Mouse (Mus musculus) left cerebral cortex, adult 8-10 months (tissue): ENCODE results near the gene Zfp219. TPM values are rescaled to one million over a fixed set of nuclear protein-coding genes. Genes with fewer than 3 reads are reported as not detected.
A peak's percentile ranks its signal among the peaks of the same experiment; 100 is the strongest.

Source experiments
- DNase-seq, 2 experiments: peaks; one replicate each; pipeline ENCODE4 v3.0.0; 2022; ENCODE audit warnings: low spot score in 2 of 2
- total RNA-seq, 4 experiments: library from RNA; stranded (reverse); gene quantifications; 2 replicates each; pipeline ENCODE4 v1.2.4; 2022

Gene Zfp219
- total RNA-seq, 4 experiments from 2014 or later: 35.8 to 44.1 (median 42.2) TPM

- peak in 1 of 2 experiments; percentile 93 for DNase-seq
These were observed 16.5 kb downstream of the Zfp219 start for GRCm38 (mm10) chr14:52003981-52004495.

GRCm38 (mm10) chr14:51997483-51997882, 23.1 kb downstream of the Zfp219 start:
- DNase-seq: no peak

GRCm38 (mm10) chr14:51996866-51997265, 23.7 kb downstream of the Zfp219 start:
- no peak for DNase-seq

GRCm38 (mm10) chr14:51996231-51996841, 24.2 kb downstream of the Zfp219 start:
- DNase-seq: no peak

- no peak for DNase-seq
These were observed 25.2 kb downstream of the Zfp219 start for GRCm38 (mm10) chr14:51995219-51995871.

GRCm38 (mm10) chr14:51994453-51994852, 26.1 kb downstream of the Zfp219 start:
- no peak for DNase-seq

- no peak for DNase-seq
These were observed 31.0 kb downstream of the Zfp219 start for GRCm38 (mm10) chr14:51989461-51989970.

- DNase-seq: no peak
These were observed 31.8 kb downstream of the Zfp219 start for GRCm38 (mm10) chr14:51988731-51989130.

GRCm38 (mm10) chr14:51987177-51987576, 33.4 kb downstream of the Zfp219 start:
- DNase-seq: no peak

- no peak for DNase-seq
These were observed 34.4 kb downstream of the Zfp219 start for GRCm38 (mm10) chr14:51986153-51986505.

GRCm38 (mm10) chr14:51985301-51986152, 35.0 kb downstream of the Zfp219 start:
- DNase-seq: no peak

- DNase-seq: no peak
These were observed 36.0 kb downstream of the Zfp219 start, which contains the start of gene Arhgef40 for GRCm38 (mm10) chr14:51984247-51985231. Gene Arhgef40, plus strand, starts transcription at chr14:51984719.

- DNase-seq: no peak
These were observed 36.7 kb downstream of the Zfp219 start for GRCm38 (mm10) chr14:51983855-51984246.

GRCm38 (mm10) chr14:51983251-51983650, 37.3 kb downstream of the Zfp219 start:
- DNase-seq: no peak

- no peak for DNase-seq
These were observed 41.3 kb downstream of the Zfp219 start for GRCm38 (mm10) chr14:51979252-51979651.

- DNase-seq: no peak
These were observed 53.1 kb downstream of the Zfp219 start for GRCm38 (mm10) chr14:51967400-51967799.

GRCm38 (mm10) chr14:51960316-51960715, 60.2 kb downstream of the Zfp219 start:
- DNase-seq: no peak
